Mouse (Mus musculus): Measurements from ENCODE around the gene Tnfrsf1b.

- TF ChIP-seq CTCF (conservative IDR thresholded peaks at IDR 0.05 in 1 of 2, IDR thresholded peaks at IDR 0.05 in 1 of 2; ENCODE audit: low read depth in 2 of 2, low read length in 2 of 2) (peak; percentile 37 to 98), HCFC1 (IDR thresholded peaks at IDR 0.05; ENCODE audit: low read depth, low read length) (peak; percentile 94), GABPA (IDR thresholded peaks at IDR 0.05; ENCODE audit: insufficient replicate concordance, low read depth, low read length) (peak; percentile 41; the same call in 1 of the 2 replicates), CHD1 (IDR thresholded peaks at IDR 0.05; ENCODE audit: low read depth, low read length) (no peak), ZNF384 (IDR thresholded peaks at IDR 0.05; ENCODE audit: low read depth, low read length) (no peak), E2F4 (IDR thresholded peaks at IDR 0.05; ENCODE audit: insufficient replicate concordance, low read depth, low read length) (no peak), KAT2A (IDR thresholded peaks at IDR 0.05; ENCODE audit: insufficient replicate concordance, low read length) (peak; percentile 82; the same call in 1 of the 2 replicates), UBTF (IDR thresholded peaks at IDR 0.05; ENCODE audit: low read depth, low read length) (peak; percentile 77; the same call in 1 of the 2 replicates)
Observed at GRCm38 (mm10) chr4:145194559-145195162, 52.0 kb downstream of the Tnfrsf1b start, which contains the start of gene Vps13d.
